Mouse (Mus musculus) left cerebral cortex, adult 9 months (tissue): ENCODE measurements at regions not wholly inside any gene's neighbourhood (a gene's known extent, or its start where the extent isn't known, plus 50 kb on each side); places are given as distances from the start of the nearest gene placed in this dataset.
A peak's percentile ranks its signal among the peaks of the same experiment; 100 is the strongest.
"Not testable (repeated sequence)": the region's sequence is repeated elsewhere in the genome, so short reads cannot be mapped to it uniquely, and the experiment has no call there.

Experiments used
- DNase-seq, 2 experiments: peaks; one replicate each; pipeline ENCODE4 v3.0.0; 2022; ENCODE audit warnings: low spot score in 2 of 2

GRCm38 (mm10) chr1:42539541-42540520, 155.7 kb upstream of the Pou3f3 start:
- peak; percentile 23 to 71 for DNase-seq

DNA sequence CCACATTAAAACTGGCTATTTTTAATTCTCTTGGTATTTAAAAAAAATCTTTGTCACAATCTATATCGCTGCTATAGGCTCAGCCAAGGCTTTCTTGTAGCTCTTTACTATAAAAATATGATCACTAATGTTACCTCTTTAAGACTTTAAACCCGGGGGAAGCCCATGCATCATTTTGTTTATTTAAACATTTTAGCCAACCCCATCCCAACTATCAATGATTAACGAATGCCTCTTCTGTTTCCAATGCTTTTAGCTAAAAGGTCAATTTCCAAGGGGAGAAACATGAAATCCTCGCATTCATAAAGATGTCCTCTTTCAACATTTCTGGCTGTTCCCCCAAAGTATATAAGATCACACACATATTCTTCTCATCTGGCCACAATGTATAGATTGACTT, 153.6 kb upstream of the Pou3f3 start:
- no peak for DNase-seq

DNA sequence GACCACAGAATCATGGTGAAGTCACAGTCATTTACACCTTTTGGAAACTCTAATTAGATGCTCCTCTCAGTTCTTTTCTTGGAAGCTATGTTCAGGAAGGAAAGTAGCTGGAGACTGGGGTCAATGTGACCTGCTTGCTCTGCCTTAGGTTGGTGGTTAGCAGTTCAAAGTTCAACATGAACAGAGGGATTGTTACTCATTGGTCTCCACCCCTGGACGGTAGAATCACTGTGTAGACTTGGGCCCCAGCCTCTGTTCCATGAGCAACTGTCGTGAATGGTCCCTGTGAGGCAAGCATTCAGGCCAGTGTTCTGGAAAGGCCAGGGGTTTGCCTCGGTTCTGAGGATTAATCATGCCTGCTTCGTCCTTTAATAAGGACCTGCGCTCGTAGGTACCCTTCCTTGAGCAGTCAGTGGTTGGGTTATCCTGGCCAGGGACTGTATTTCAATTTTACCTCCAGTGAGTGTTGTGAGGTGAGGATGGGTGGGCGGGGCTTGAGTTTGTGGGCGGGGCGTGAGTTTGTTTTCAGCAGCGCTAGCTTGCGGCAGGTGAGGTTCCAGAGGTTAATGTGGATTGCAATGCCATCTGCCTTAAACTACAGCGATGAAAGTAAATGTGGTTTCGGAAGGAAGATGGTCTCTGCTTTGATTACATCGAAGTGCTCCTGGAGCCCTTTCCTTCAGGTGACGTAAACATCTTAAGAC, 152.6 kb upstream of the Pou3f3 start:
- DNase-seq: no peak

DNA sequence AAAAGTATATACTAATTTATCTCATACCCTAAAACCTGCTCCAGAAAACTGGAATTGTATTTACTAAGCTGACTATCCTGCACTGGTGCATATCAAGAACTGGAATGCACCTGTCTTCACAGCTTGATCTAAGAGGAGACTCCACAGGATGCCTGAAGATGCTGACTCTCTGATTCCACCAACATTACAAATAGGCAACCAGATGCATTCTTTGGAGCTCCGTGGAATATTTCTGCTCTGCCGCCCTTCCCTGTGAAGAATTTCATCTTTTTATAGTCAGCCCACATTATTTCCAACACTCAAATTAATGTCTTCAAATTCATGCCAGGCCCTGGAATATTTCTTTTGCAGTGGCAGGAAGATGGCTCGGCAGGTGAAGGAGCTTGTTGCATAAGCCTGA, 148.7 kb upstream of the Pou3f3 start:
- peak in 1 of 2 experiments; percentile 6 for DNase-seq

DNA sequence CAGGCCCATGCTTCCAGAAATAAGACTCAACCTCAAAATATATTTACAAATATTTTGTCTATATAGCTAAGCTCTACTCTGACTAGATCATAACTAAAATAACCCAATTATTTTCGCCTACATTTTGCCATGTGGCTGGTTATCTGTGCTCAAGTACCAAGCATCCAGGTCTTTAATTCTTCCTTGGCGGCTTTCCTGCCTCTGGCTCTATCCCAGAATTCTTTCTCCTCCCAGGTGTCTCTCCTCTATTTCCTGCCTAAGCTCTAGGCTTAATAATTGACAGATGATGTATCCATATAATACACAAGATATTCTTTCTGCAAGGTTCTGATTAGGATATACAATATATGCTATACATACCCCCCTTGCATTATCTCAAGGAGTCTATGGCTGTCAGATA, 138.3 kb upstream of the Pou3f3 start:
- DNase-seq: no peak

DNA sequence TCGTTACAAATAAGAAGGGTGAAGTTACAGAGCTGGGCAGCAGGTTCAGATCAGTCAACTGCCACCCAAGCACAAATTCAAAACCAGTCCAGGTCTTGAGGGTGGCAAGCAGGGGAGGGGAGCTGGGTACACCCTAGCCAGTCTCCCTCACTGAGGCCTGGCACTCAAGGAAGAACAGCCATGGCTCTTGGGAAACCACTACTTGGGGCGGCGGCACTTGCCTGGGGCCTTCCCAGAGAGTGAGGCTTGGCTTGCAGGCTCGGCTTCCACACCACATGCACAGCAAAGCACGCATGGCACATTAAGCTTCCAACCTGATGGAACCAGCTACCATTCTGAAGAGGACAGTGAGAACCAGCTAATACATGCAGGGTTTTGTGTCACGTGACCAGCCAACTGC, 127.9 kb upstream of the Pou3f3 start:
- DNase-seq: no peak

DNA sequence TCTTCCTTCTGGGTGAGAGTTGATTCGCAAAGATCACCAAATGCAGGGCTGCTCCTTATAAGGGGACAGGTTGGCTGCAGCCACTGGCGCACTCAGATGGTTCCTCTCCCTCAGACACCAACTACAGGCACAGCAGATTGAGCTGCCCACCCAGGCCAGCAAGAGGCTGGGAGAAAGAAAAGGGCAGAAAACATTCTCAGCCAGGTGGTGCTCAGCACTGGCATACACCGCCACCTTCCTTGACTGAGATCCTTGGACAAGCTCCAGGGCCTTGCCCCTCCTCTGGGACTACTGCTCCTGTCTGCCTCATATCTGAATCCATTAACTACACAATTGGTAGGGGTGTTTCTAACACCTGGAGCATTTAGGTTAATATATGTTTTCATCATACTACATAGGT, 110.4 kb upstream of the Pou3f3 start:
- no peak for DNase-seq

DNA sequence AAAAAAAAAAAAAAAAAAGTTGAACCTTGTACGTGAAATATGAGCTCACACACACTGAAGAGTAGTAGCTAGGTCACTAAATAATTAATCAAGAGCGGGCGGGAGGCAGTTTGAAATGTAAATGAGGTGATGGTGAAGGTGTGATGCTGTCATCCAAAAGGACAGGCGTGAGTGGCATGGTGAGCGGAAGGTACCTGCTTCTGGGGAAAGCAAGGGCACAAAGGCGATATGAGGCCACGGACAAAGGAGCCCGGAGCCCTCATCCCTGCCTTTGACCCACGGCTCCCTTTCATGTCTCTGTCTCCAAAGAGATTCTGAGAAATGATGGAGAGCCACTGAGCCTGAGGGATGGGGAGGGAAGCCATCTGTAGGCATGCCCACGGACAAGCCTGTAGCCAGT, 107.1 kb upstream of the Pou3f3 start:
- DNase-seq: no peak

GRCm38 (mm10) chr1:42589442-42589841, 106.1 kb upstream of the Pou3f3 start:
- DNase-seq: no peak

DNA sequence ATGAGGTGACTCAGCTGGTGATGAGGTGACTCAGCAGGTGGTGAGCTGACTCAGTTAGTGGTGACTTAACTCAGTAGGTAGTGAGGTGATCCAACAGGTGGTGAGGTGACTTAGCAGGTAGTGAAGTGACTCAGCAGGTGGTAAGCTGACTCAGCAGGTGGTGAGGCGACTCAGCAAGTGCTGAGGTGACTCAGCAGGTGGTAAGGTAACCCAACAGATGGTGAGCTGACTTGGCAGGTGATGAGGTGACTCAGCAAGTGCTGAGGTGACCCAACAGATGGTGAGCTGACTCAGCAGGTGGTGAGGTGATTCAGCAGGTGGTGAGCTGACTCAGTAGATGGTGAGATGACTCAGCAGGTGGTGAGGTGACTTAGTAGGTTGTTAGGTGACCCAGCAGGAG, 103.7 kb upstream of the Pou3f3 start:
- peak; percentile 18 to 40 for DNase-seq

- DNase-seq: no peak
Observed at GRCm38 (mm10) chr1:42597065-42597464, 98.5 kb upstream of the Pou3f3 start.

DNA sequence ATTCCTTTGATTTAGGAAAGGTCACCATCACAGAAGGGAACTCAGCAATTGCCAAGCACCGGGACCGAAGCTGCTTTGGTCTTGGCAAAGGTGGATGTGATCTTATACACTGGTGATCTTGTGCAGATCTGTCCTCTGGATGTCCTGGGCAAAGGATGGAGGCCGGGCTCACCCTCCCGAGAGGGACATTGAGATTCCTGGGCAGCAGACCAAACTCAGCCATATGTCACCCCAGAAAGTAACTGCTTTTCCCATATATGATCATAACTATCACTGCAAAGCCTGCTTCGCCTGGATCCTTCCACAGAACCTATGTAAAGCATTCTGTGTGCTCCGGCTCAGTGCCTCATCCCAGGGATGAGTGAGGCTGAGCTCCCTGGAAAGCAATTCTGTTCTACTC, 96.3 kb upstream of the Pou3f3 start:
- DNase-seq: peak in 1 of 2 experiments; percentile 21

- no peak for DNase-seq
Observed at GRCm38 (mm10) chr1:42606251-42606650, 89.3 kb upstream of the Pou3f3 start.

GRCm38 (mm10) chr1:42607466-42608043, 88.0 kb upstream of the Pou3f3 start:
- DNase-seq: not testable (repeated sequence)

DNA sequence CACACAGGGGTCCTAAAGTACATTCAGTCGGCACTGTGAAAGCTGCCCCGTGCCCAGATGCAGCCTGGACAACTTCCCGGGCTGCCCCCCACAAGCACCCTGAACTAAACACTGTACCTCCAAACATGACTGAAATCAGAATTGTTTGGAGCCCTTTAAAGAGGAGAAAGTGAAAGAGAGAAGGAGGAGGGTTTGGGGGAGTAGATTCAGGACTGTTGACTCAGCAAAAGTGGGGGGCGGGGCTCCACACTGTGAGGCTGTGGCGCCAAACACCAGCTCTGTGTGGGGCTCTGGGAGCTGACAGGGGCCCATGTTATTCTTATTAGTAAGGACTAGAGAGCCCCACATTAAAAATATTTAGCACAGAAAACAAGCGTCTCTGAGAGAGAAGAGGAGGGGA, 71.8 kb upstream of the Pou3f3 start:
- no peak for DNase-seq

DNA sequence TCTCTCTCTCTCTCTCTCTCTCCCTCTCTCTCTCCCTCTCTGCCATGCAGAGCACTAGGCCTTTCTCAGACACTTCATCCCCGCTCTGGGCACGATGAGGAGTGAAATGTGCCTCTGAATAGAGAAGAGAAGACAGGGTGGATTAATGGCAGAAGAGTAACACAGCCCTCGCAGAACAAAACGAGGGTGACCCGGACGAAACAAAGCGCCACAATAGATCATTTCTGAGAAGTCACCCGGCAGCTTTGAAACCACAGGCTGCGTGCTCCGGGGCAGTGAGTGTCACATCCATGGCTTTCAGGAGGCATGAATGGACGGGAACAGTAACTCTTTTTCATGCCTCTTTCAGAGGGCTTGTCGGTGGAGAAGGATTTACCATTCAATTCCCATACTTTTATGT, 66.8 kb upstream of the Pou3f3 start:
- no peak for DNase-seq

DNA sequence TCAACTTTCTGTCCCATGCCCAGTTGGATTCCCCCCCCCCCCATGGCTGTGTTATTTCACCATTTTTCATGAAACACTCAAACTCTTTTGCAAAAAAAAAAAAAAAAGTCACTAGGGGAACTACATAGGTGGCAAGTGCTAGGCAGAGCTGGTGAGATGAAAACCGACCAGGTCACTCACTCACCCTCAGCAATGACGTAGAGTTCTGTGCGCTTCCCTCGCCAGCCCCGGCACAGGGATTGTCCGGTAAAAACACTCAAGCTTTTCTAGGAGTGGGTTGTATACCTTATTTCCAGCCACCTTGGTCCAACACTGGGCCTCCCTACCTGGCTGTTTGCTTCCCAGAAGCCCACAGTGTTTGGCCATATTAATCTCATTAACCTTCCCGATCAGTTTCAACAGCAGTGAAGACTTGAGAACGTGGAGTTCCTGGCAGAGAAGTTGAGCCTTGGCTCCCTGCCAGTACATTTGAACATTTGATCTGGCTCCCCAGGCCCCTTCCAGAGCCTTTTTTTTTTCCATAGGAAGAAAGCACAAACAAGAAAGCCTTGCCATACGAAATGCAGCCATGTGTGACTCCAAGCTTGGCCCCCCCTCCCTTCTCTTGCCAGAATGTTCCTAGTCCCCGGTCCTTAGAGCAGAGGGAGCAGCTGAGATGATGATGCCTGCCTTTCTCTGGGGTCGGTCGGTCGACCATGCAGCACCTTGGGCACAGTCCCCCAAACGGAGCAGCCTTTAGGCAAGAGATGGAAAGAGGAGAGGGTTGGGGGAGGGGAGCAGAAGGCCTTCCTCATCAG, 65.9 kb upstream of the Pou3f3 start:
- no peak for DNase-seq

- DNase-seq: no peak
Observed at GRCm38 (mm10) chr1:42632286-42632685, 63.3 kb upstream of the Pou3f3 start.

- DNase-seq: no peak
Observed at GRCm38 (mm10) chr1:42636558-42636957, 59.0 kb upstream of the Pou3f3 start.
